Mouse (Mus musculus) heart, postnatal 4 days (tissue): ENCODE measurements around the gene Wnt7b. TPM values are rescaled to one million over a fixed set of nuclear protein-coding genes. Genes with fewer than 3 reads are reported as not detected.

Experiments
- DNase-seq: peaks from one replicate; pipeline ENCODE4 v3.0.0; 2021
- total RNA-seq, 2 experiments: library from RNA; stranded (reverse); gene quantifications; 2 replicates each; pipeline ENCODE4 v1.2.3; 2021

Gene Wnt7b
- total RNA-seq, 2 experiments from 2014 or later = 0.21 to 0.27 TPM

- peak; percentile 58 for DNase-seq
Measured at GRCm38 (mm10) chr15:85600696-85601094, 18.4 kb upstream of the Wnt7b start.

GRCm38 (mm10) chr15:85599887-85600695, 17.8 kb upstream of the Wnt7b start:
- DNase-seq = peak; percentile 92

GRCm38 (mm10) chr15:85598984-85599886, 17.0 kb upstream of the Wnt7b start:
- peak; percentile 87 for DNase-seq

- DNase-seq = no peak
Measured at GRCm38 (mm10) chr15:85598443-85598842, 16.2 kb upstream of the Wnt7b start.

- DNase-seq = no peak
Measured at GRCm38 (mm10) chr15:85597403-85597802, 15.1 kb upstream of the Wnt7b start.

GRCm38 (mm10) chr15:85592674-85593073, 10.4 kb upstream of the Wnt7b start:
- no peak for DNase-seq

GRCm38 (mm10) chr15:85590831-85591230, 8.6 kb upstream of the Wnt7b start:
- no peak for DNase-seq

- peak; percentile 81 for DNase-seq
Measured at GRCm38 (mm10) chr15:85583504-85583903, 1.2 kb upstream of the Wnt7b start.

- DNase-seq = peak; percentile 87
Measured at GRCm38 (mm10) chr15:85583024-85583423, 751 bp upstream of the Wnt7b start.

- DNase-seq = no peak
Measured at GRCm38 (mm10) chr15:85581563-85582064, 659 bp downstream of the Wnt7b start.

- DNase-seq = no peak
Measured at GRCm38 (mm10) chr15:85580934-85581562, 1.2 kb downstream of the Wnt7b start.

- no peak for DNase-seq
Measured at GRCm38 (mm10) chr15:85580483-85580882, 1.8 kb downstream of the Wnt7b start.

GRCm38 (mm10) chr15:85577583-85578460, 4.5 kb downstream of the Wnt7b start:
- no peak for DNase-seq

GRCm38 (mm10) chr15:85576511-85577440, 5.5 kb downstream of the Wnt7b start:
- DNase-seq = no peak

GRCm38 (mm10) chr15:85576110-85576509, 6.2 kb downstream of the Wnt7b start:
- DNase-seq = no peak

- DNase-seq = no peak
Measured at GRCm38 (mm10) chr15:85574558-85574957, 7.7 kb downstream of the Wnt7b start.

GRCm38 (mm10) chr15:85574086-85574485, 8.2 kb downstream of the Wnt7b start:
- no peak for DNase-seq

- DNase-seq = no peak
Measured at GRCm38 (mm10) chr15:85572619-85573254, 9.5 kb downstream of the Wnt7b start.

- no peak for DNase-seq
Measured at GRCm38 (mm10) chr15:85569995-85570734, 12.1 kb downstream of the Wnt7b start.
